16 mouse cellular contexts compared by ENCODE assay signal in the genomic region with DNA sequence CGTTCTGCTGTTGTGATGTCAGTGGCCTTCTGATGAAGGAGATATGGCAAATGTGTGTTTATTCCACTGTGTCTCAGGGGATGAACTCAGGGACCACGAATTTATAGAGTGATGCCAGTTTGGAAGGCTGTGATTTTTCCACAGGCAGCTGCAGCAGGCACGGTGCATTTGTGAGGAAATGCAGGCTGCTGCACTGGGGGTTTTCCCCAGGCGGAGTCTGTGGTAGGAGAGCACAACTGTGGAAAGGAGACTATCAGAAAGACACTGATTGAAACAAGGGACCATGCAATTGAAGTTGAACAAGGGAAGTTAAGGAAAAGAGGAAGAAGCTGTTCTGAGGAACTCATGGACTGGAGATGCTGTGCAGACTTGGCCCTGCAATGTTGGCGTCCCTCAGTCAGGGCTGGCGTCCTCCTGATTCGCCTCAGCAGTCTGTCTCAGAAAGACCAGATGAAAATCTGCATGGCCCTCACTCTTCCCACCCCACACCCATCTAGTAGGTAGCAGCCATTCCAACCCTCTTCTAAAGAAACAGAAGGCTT. TPM values are rescaled to one million over a fixed set of nuclear protein-coding genes. Genes with fewer than 3 reads are reported as not detected.
DNase-seq lines count a peak whose midpoint lies in the region; ATAC-seq and TF ChIP-seq lines count a peak whose summit lies in the region.
"Had no signal": no experiment of that assay in that cellular context is flagged by ENCODE, and none has a peak within 500 bp of the region (broad histone marks: within the 10 kb centered on the region; RNA-seq: fewer than 3 reads in every experiment).

No protein-coding gene starts in this region.

- no peak for ATAC-seq in liver, postnatal 0 days
- no peak for ATAC-seq in stomach, embryonic 16.5 days (ENCODE audit: insufficient read depth, low FRiP score)
- ATAC-seq: midbrain, embryonic 13.5 days had no signal

- intact Hi-C loops in gastrocnemius, adult 2 months (cut with DNase I) = no loop called here

- no peak for TF ChIP-seq EP300 in liver, postnatal 0 days (IDR thresholded peaks at IDR 0.05; ENCODE audit: low read depth)

- H3K9me3 ChIP-seq in liver, postnatal 0 days (ENCODE audit: low read length) = no peaks in the 10 kb centered on the region
- no peaks in the 10 kb centered on the region for H3K9me3 ChIP-seq in stomach, embryonic 16.5 days (replicated peaks; ENCODE audit: control insufficient read depth, low read length)
- H3K9me3 ChIP-seq: forebrain, embryonic 12.5 days; midbrain, embryonic 13.5 days had no signal

- peak overlapping the region; percentile 20; the same call in 1 of the 2 replicates for H3K27ac ChIP-seq in gastrocnemius, adult 2 months
- peak overlapping the region; percentile 67; the same call in 1 of the 2 replicates for H3K27ac ChIP-seq in liver, adult 2 months (replicated peaks; ENCODE audit: insufficient read depth, low read depth, low read length)
- peak overlapping the region; percentile 67 for H3K27ac ChIP-seq in liver, postnatal 0 days (ENCODE audit: low read depth)
- peak overlapping the region; percentile 15; the same call in 1 of the 2 replicates for H3K27ac ChIP-seq in stomach, embryonic 16.5 days (ENCODE audit: low read length)
- H3K27ac ChIP-seq: forebrain, embryonic 12.5 days; hindbrain, embryonic 14.5 days; midbrain, embryonic 13.5 days had no signal

- no peak for TF ChIP-seq POLR2A in liver, adult 2 months (IDR thresholded peaks at IDR 0.05; ENCODE audit: extremely low read depth, insufficient read depth, low read length)

- WGBS in liver, adult 2 months = 50% methylated on average over 7 of the region's 7 CpGs
- 38% methylated on average over 7 of the region's 7 CpGs for WGBS in liver, postnatal 0 days (ENCODE audit: insufficient replicate concordance)
- 52% methylated on average over 7 of the region's 7 CpGs for WGBS in stomach, embryonic 16.5 days

- no peak overlapping the region for H3K9ac ChIP-seq in liver, adult 2 months (ENCODE audit: low read depth, low read length)
- H3K9ac ChIP-seq in liver, postnatal 0 days (replicated peaks) = no peak overlapping the region
- H3K9ac ChIP-seq in stomach, embryonic 16.5 days (ENCODE audit: low read length) = no peak overlapping the region
- H3K9ac ChIP-seq: forebrain, embryonic 12.5 days; hindbrain, embryonic 14.5 days; midbrain, embryonic 13.5 days had no signal

- TF ChIP-seq CTCF in gastrocnemius, adult 2 months (IDR thresholded peaks at IDR 0.05) = no peak
- no peak for TF ChIP-seq CTCF in liver, adult 2 months (IDR thresholded peaks at IDR 0.05; ENCODE audit: low read depth, low read length)
- TF ChIP-seq CTCF in liver, postnatal 0 days (IDR thresholded peaks at IDR 0.05; ENCODE audit: low read depth) = no peak

- H3K4me1 ChIP-seq in liver, adult 2 months (ENCODE audit: control insufficient read depth, insufficient read depth, low read length) = peaks cover 42% of the 10 kb centered on the region
- peaks cover 25% of the 10 kb centered on the region for H3K4me1 ChIP-seq in liver, postnatal 0 days (ENCODE audit: insufficient read depth)
- peaks cover 9% of the 10 kb centered on the region; the same call in 1 of the 2 replicates for H3K4me1 ChIP-seq in stomach, embryonic 16.5 days (ENCODE audit: control insufficient read depth, insufficient read depth, low read length)
- H3K4me1 ChIP-seq: forebrain, embryonic 12.5 days; midbrain, embryonic 13.5 days had no signal

- H3K27me3 ChIP-seq in liver, adult 2 months (ENCODE audit: control insufficient read depth, insufficient read depth, low read length) = no peaks in the 10 kb centered on the region
- no peaks in the 10 kb centered on the region for H3K27me3 ChIP-seq in liver, postnatal 0 days (ENCODE audit: insufficient read depth, low read length)
- H3K27me3 ChIP-seq in stomach, embryonic 16.5 days (ENCODE audit: control insufficient read depth, insufficient read depth, low read length) = no peaks in the 10 kb centered on the region
- H3K27me3 ChIP-seq: forebrain, embryonic 12.5 days; midbrain, embryonic 13.5 days had no signal

- H3K4me2 ChIP-seq in liver, postnatal 0 days (ENCODE audit: low read depth, low read length) = peak overlapping the region; percentile 16; the same call in 1 of the 2 replicates
- H3K4me2 ChIP-seq in stomach, embryonic 16.5 days (ENCODE audit: low read depth, low read length) = no peak overlapping the region
- H3K4me2 ChIP-seq: forebrain, embryonic 12.5 days; hindbrain, embryonic 14.5 days; midbrain, embryonic 13.5 days had no signal

- H3K79me2 ChIP-seq in liver, adult 2 months (ENCODE audit: control insufficient read depth, insufficient read depth, low read length) = peaks cover 14% of the 10 kb centered on the region; the same call in 1 of the 2 replicates

- H3K4me3 ChIP-seq in gastrocnemius, adult 2 months = no peak overlapping the region
- H3K4me3 ChIP-seq in liver, adult 2 months (ENCODE audit: insufficient read depth, low read depth, low read length) = no peak overlapping the region
- no peak overlapping the region for H3K4me3 ChIP-seq in liver, postnatal 0 days (ENCODE audit: low read depth, low read length)
- H3K4me3 ChIP-seq in stomach, embryonic 16.5 days (replicated peaks; ENCODE audit: low read length) = no peak overlapping the region
- H3K4me3 ChIP-seq: forebrain, embryonic 12.5 days; midbrain, embryonic 13.5 days had no signal

- no peak for DNase-seq in gastrocnemius, adult 2 months
- no peak for DNase-seq in gastrocnemius, postnatal 4 days (ENCODE audit: low spot score in 2 of 2)
- no peak for DNase-seq in liver, adult 2 months (ENCODE audit: extremely low read depth, low read depth, low spot score)
- no peak for DNase-seq in liver
- no peak for DNase-seq in liver, postnatal 0 days
- DNase-seq in gastrocnemius, adult 8-10 months (ENCODE audit: low spot score in 2 of 2) = no peak
- DNase-seq in right cerebral cortex, postnatal 14 days = no peak
- DNase-seq: cerebellum, adult 11-12 months; heart, adult 11 months; heart, postnatal 10 days; kidney, adult 2 months; lung, postnatal 14 days had no signal

- H3K36me3 ChIP-seq in liver, adult 2 months (ENCODE audit: control insufficient read depth, insufficient read depth, low read length) = no peaks in the 10 kb centered on the region
- 0 out of 2 replicates have a peak, but pooled peaks cover 1% of the 10 kb centered on the region for H3K36me3 ChIP-seq in liver, postnatal 0 days (replicated peaks; ENCODE audit: insufficient read depth, low read length)
- H3K36me3 ChIP-seq in stomach, embryonic 16.5 days (ENCODE audit: control insufficient read depth, insufficient read depth, low read length) = 0 out of 2 replicates have a peak, but pooled peaks cover 3% of the 10 kb centered on the region
- H3K36me3 ChIP-seq: forebrain, embryonic 12.5 days; midbrain, embryonic 13.5 days had no signal

RNA-seq across cellular contexts. Expression of gene Zfp740, which starts 10.7 kb away (rescaled TPM):
- total RNA-seq in gastrocnemius, adult 2 months (2021) = 10 to 100 TPM; 26.8 to 29.6 TPM
- 10 to 100 TPM; 56.8 to 66.8 TPM for total RNA-seq in gastrocnemius, postnatal 4 days (2021)
- total RNA-seq in liver, adult 2 months (2014; rRNA removed) = 15.6 and 21.0 TPM in 2 replicates
- 8.1 and 9.4 TPM in 2 replicates for polyA plus RNA-seq in liver, adult 2 months (2012; rRNA removed)
- 10.7 and 11.6 TPM in 2 replicates for polyA plus RNA-seq in liver, postnatal 0 days (2015; fragmentation: Nextera tagmentation; extraction: Ambion mirVana)
- 46.0 and 49.6 TPM in 2 replicates for polyA plus RNA-seq in stomach, embryonic 16.5 days (2015; fragmentation: Nextera tagmentation; extraction: Ambion mirVana)
- total RNA-seq in gastrocnemius, adult 8-10 months (2022) = 10 to 100 TPM; 25.6 to 28.1 (median 26.8) TPM

RNA-seq across cellular contexts. Expression of gene Csad, which starts 12.2 kb away (rescaled TPM):
- total RNA-seq in gastrocnemius, adult 2 months (2021) = 1 to 10 TPM; 5.8 to 8.8 TPM
- total RNA-seq in gastrocnemius, postnatal 4 days (2021) = 10 to 100 TPM; 41.0 to 43.5 TPM
- 47.6 and 449 TPM in 2 replicates for total RNA-seq in liver, adult 2 months (2014; rRNA removed)
- polyA plus RNA-seq in liver, adult 2 months (2012; rRNA removed) = 107 and 123 TPM in 2 replicates
- 224 and 243 TPM in 2 replicates for polyA plus RNA-seq in liver, postnatal 0 days (2015; fragmentation: Nextera tagmentation; extraction: Ambion mirVana)
- 47.3 and 50.9 TPM in 2 replicates for polyA plus RNA-seq in stomach, embryonic 16.5 days (2015; fragmentation: Nextera tagmentation; extraction: Ambion mirVana)
- 1 to 10 TPM; 5.6 to 8.5 (median 7.6) TPM for total RNA-seq in gastrocnemius, adult 8-10 months (2022)

RNA-seq across cellular contexts. Expression of gene Itgb7, which starts 39.4 kb away (rescaled TPM):
- 1 to 10 TPM; 1.2 to 1.3 TPM for total RNA-seq in gastrocnemius, adult 2 months (2021)
- total RNA-seq in gastrocnemius, postnatal 4 days (2021) = 1 to 10 TPM; 1.3 to 2.1 TPM
- total RNA-seq in liver, adult 2 months (2014; rRNA removed) = 1.3 and 2.2 TPM in 2 replicates
- 1.7 and 1.8 TPM in 2 replicates for polyA plus RNA-seq in liver, adult 2 months (2012; rRNA removed)
- polyA plus RNA-seq in liver, postnatal 0 days (2015; fragmentation: Nextera tagmentation; extraction: Ambion mirVana) = 5.8 and 8.6 TPM in 2 replicates
- polyA plus RNA-seq in stomach, embryonic 16.5 days (2015; fragmentation: Nextera tagmentation; extraction: Ambion mirVana) = 5.6 and 6.3 TPM in 2 replicates
- 1 to 10 TPM in 2 of 4 experiments, under 1 TPM in 2; 0.34 to 1.8 (median 1.0) TPM for total RNA-seq in gastrocnemius, adult 8-10 months (2022)

RNA-seq across cellular contexts. Expression of gene Soat2, which starts 42.0 kb away (rescaled TPM):
- under 1 TPM in 1 of 2 experiments, not detected in 1; 0.14 TPM for total RNA-seq in gastrocnemius, adult 2 months (2021)
- under 1 TPM; 0.18 to 0.39 TPM for total RNA-seq in gastrocnemius, postnatal 4 days (2021)
- 27.5 and 36.5 TPM in 2 replicates for total RNA-seq in liver, adult 2 months (2014; rRNA removed)
- 54.9 and 80.8 TPM in 2 replicates for polyA plus RNA-seq in liver, adult 2 months (2012; rRNA removed)
- 10.9 and 13.6 TPM in 2 replicates for polyA plus RNA-seq in liver, postnatal 0 days (2015; fragmentation: Nextera tagmentation; extraction: Ambion mirVana)
- 5.4 and 6.2 TPM in 2 replicates for polyA plus RNA-seq in stomach, embryonic 16.5 days (2015; fragmentation: Nextera tagmentation; extraction: Ambion mirVana)
- total RNA-seq in gastrocnemius, adult 8-10 months (2022) = under 1 TPM in 2 of 4 experiments, not detected in 2; 0.10 to 0.21 TPM
- polyA plus RNA-seq: hindbrain, embryonic 14.5 days; midbrain, embryonic 13.5 days had no signal

RNA-seq across cellular contexts. Expression of gene Igfbp6, which starts 48.2 kb away (rescaled TPM):
- total RNA-seq in gastrocnemius, adult 2 months (2021) = 10 to 100 TPM; 34.3 to 87.7 TPM
- 10 to 100 TPM; 80.3 to 91.9 TPM for total RNA-seq in gastrocnemius, postnatal 4 days (2021)
- total RNA-seq in liver, adult 2 months (2014; rRNA removed) = 1.0 and 1.8 TPM in 2 replicates
- 2.3 and 4.5 TPM in 2 replicates for polyA plus RNA-seq in liver, adult 2 months (2012; rRNA removed)
- polyA plus RNA-seq in liver, postnatal 0 days (2015; fragmentation: Nextera tagmentation; extraction: Ambion mirVana) = 4.8 and 5.9 TPM in 2 replicates
- polyA plus RNA-seq in stomach, embryonic 16.5 days (2015; fragmentation: Nextera tagmentation; extraction: Ambion mirVana) = 18.5 and 21.2 TPM in 2 replicates
- 10 to 100 TPM; 14.2 to 49.0 (median 27.1) TPM for total RNA-seq in gastrocnemius, adult 8-10 months (2022)

Comparison
In these comparisons a context has a peak if more than half of its experiments do, and no peak if none do; other contexts are left out.
1. H3K27ac ChIP-seq: peak in every context shown above with its lines; median percentile 67 in liver, adult 2 months; 67 in liver, postnatal 0 days; 20 in gastrocnemius, adult 2 months; 15 in stomach, embryonic 16.5 days.